Mouse (Mus musculus) CH12F3 (cell line): ENCODE results near the gene Prss30.

Experiments used
- in situ Hi-C: fragments of 300-500 bp; cut with MboI; formaldehyde crosslinking; loops from 2 replicates; pipeline ENCODE4 v1.14.3; 2020; ENCODE audit warnings: low sequenced_read_pairs

Gene Prss30

GRCm38 (mm10) chr17:23980297-23980909 lies at the start of gene Prss30:
Gene Prss30, minus strand, starts transcription at chr17:23980566.
- in situ Hi-C loops: no loop called here

- in situ Hi-C loops: no loop called here
These were observed 49.1 kb upstream of the Prss30 start for GRCm38 (mm10) chr17:24029477-24029876.

- in situ Hi-C loops: no loop called here
These were observed 41.2 kb upstream of the Prss30 start for GRCm38 (mm10) chr17:24021375-24022199.

GRCm38 (mm10) chr17:24020696-24021095 lies 40.3 kb upstream of the Prss30 start:
- in situ Hi-C loops: no loop called here

- in situ Hi-C loops: no loop called here
These were observed 35.4 kb upstream of the Prss30 start for GRCm38 (mm10) chr17:24015727-24016126.

- in situ Hi-C loops: no loop called here
These were observed 34.1 kb upstream of the Prss30 start for GRCm38 (mm10) chr17:24014433-24014965.

GRCm38 (mm10) chr17:24012921-24013320 lies 32.6 kb upstream of the Prss30 start:
- in situ Hi-C loops: no loop called here

- in situ Hi-C loops: no loop called here
These were observed 29.3 kb upstream of the Prss30 start for GRCm38 (mm10) chr17:24009617-24010016.

- in situ Hi-C loops: no loop called here
These were observed 27.7 kb upstream of the Prss30 start for GRCm38 (mm10) chr17:24008105-24008504.

- in situ Hi-C loops: no loop called here
These were observed 27.0 kb upstream of the Prss30 start for GRCm38 (mm10) chr17:24007391-24007790.

- in situ Hi-C loops: no loop called here
These were observed 26.6 kb upstream of the Prss30 start for GRCm38 (mm10) chr17:24006930-24007329.

- in situ Hi-C loops: no loop called here
These were observed 24.7 kb upstream of the Prss30 start for GRCm38 (mm10) chr17:24005049-24005448.

- in situ Hi-C loops: no loop called here
These were observed 23.8 kb upstream of the Prss30 start for GRCm38 (mm10) chr17:24004071-24004665.

GRCm38 (mm10) chr17:24000404-24000803 lies 20.0 kb upstream of the Prss30 start:
- in situ Hi-C loops: no loop called here

- in situ Hi-C loops: no loop called here
These were observed 18.0 kb upstream of the Prss30 start for GRCm38 (mm10) chr17:23998383-23998782.

GRCm38 (mm10) chr17:23997901-23998300 lies 17.5 kb upstream of the Prss30 start, which contains the start of gene Prss22:
Gene Prss22, minus strand, starts transcription at chr17:23998100.
- in situ Hi-C loops: no loop called here

- in situ Hi-C loops: no loop called here
These were observed 15.1 kb upstream of the Prss30 start for GRCm38 (mm10) chr17:23995421-23995820.

- in situ Hi-C loops: no loop called here
These were observed 14.3 kb upstream of the Prss30 start for GRCm38 (mm10) chr17:23994667-23995066.

GRCm38 (mm10) chr17:23993559-23994428 lies 13.4 kb upstream of the Prss30 start:
- in situ Hi-C loops: no loop called here

- in situ Hi-C loops: no loop called here
These were observed 12.6 kb upstream of the Prss30 start for GRCm38 (mm10) chr17:23992789-23993553.
